Comparison of ENCODE assay signal across 17 mouse cellular contexts in genomic region chr11:113504459-113505062, GRCm38 (mm10).
DNase-seq lines count a peak whose midpoint lies in the region; TF ChIP-seq lines count a peak whose summit lies in the region.
"Had no signal": no experiment of that assay in that cellular context is flagged by ENCODE, and none has a peak within 500 bp of the region (broad histone marks: within the 10 kb centered on the region; RNA-seq: fewer than 3 reads in every experiment).

No protein-coding gene starts in this region.

- no peak for TF ChIP-seq EP300 in MEL (IDR thresholded peaks at IDR 0.05; ENCODE audit: low read depth in 1 of 2, low read length in 2 of 2)

- no peak for TF ChIP-seq RAD21 in MEL (IDR thresholded peaks at IDR 0.05; ENCODE audit: low read depth, low read length)

- no peak for TF ChIP-seq POLR2A in kidney, adult 2 months (IDR thresholded peaks at IDR 0.05; ENCODE audit: low read depth, low read length)
- no peak for TF ChIP-seq POLR2A in MEL (IDR thresholded peaks at IDR 0.05; ENCODE audit: control insufficient read depth in 1 of 2, insufficient read depth in 1 of 2, low read depth in 1 of 2, low read length in 2 of 2, poor library complexity in 1 of 2)
- TF ChIP-seq POLR2A in brain, embryonic 14.5 days (IDR thresholded peaks at IDR 0.05; ENCODE audit: borderline replicate concordance, extremely low read depth, insufficient read depth, insufficient read length, poor library complexity, severe bottlenecking): no peak
- no peak for TF ChIP-seq POLR2A in small intestine, adult 2 months (IDR thresholded peaks at IDR 0.05; ENCODE audit: low read depth, low read length)

- H3K79me2 ChIP-seq in MEL (ENCODE audit: control insufficient read depth, insufficient read depth, low read length, poor library complexity): no peaks in the 10 kb centered on the region

- H3K4me3 ChIP-seq in kidney, adult 2 months (ENCODE audit: insufficient read depth, low read depth, low read length): no peak overlapping the region
- H3K4me3 ChIP-seq in MEL (ENCODE audit: control insufficient read depth in 1 of 2, insufficient read depth in 1 of 2, low read depth in 2 of 2, low read length in 2 of 2): no peak overlapping the region
- no peak overlapping the region for H3K4me3 ChIP-seq in small intestine, adult 2 months (ENCODE audit: low read depth, low read length)
- H3K4me3 ChIP-seq: embryonic facial prominence, embryonic 12.5 days; forebrain, embryonic 15.5 days; midbrain, embryonic 12.5 days; neural tube, embryonic 13.5 days had no signal

- H3K27ac ChIP-seq in kidney, adult 2 months (ENCODE audit: insufficient read depth, low read depth, low read length): no peak overlapping the region
- no peak overlapping the region for H3K27ac ChIP-seq in MEL (ENCODE audit: control insufficient read depth, low read depth, low read length)
- H3K27ac ChIP-seq in small intestine, adult 2 months (ENCODE audit: insufficient read depth, low read depth, low read length): peak overlapping the region; percentile 44; the same call in 1 of the 2 replicates
- H3K27ac ChIP-seq: embryonic facial prominence, embryonic 12.5 days; forebrain, embryonic 15.5 days; macrophage; midbrain, embryonic 12.5 days; neural tube, embryonic 13.5 days had no signal

- H3K9me3 ChIP-seq in MEL (replicated peaks; ENCODE audit: insufficient read depth, low read length): no peaks in the 10 kb centered on the region
- H3K9me3 ChIP-seq: embryonic facial prominence, embryonic 12.5 days; forebrain, embryonic 15.5 days; midbrain, embryonic 12.5 days; neural tube, embryonic 13.5 days had no signal

- TF ChIP-seq CTCF in kidney, adult 2 months (conservative IDR thresholded peaks at IDR 0.05; ENCODE audit: insufficient read depth, insufficient read length, low read depth, low read length): no peak
- no peak for TF ChIP-seq CTCF in MEL (IDR thresholded peaks at IDR 0.05 in 2 of 3, conservative IDR thresholded peaks at IDR 0.05 in 1 of 3; ENCODE audit: control insufficient read depth in 1 of 3, insufficient read depth in 1 of 3, low read depth in 2 of 3, low read length in 3 of 3, poor library complexity in 1 of 3, severe bottlenecking in 1 of 3)
- TF ChIP-seq CTCF in brain, embryonic 14.5 days (IDR thresholded peaks at IDR 0.05; ENCODE audit: borderline replicate concordance, extremely low read depth, insufficient read depth, insufficient read length): no peak
- no peak for TF ChIP-seq CTCF in small intestine, adult 2 months (IDR thresholded peaks at IDR 0.05; ENCODE audit: extremely low read depth, insufficient read length, insufficient replicate concordance, low read depth, low read length)

- no peaks in the 10 kb centered on the region for H3K36me3 ChIP-seq in kidney, adult 2 months (ENCODE audit: control insufficient read depth, insufficient read depth, low read length)
- H3K36me3 ChIP-seq in MEL (ENCODE audit: control insufficient read depth in 1 of 2, insufficient read depth in 2 of 2, low read length in 2 of 2): no peaks in the 10 kb centered on the region
- H3K36me3 ChIP-seq in small intestine, adult 2 months (ENCODE audit: control insufficient read depth, insufficient read depth, low read length): no peaks in the 10 kb centered on the region
- H3K36me3 ChIP-seq: embryonic facial prominence, embryonic 12.5 days; forebrain, embryonic 15.5 days; midbrain, embryonic 12.5 days; neural tube, embryonic 13.5 days had no signal

- H3K27me3 ChIP-seq in kidney, adult 2 months (replicated peaks; ENCODE audit: control insufficient read depth, insufficient read depth, low read length): no peaks in the 10 kb centered on the region
- H3K27me3 ChIP-seq in MEL (ENCODE audit: control insufficient read depth in 1 of 2, insufficient read depth in 2 of 2, low read length in 2 of 2): no peaks in the 10 kb centered on the region
- H3K27me3 ChIP-seq in small intestine, adult 2 months (ENCODE audit: control insufficient read depth, insufficient read depth, low read length): no peaks in the 10 kb centered on the region
- H3K27me3 ChIP-seq: embryonic facial prominence, embryonic 12.5 days; forebrain, embryonic 15.5 days; midbrain, embryonic 12.5 days; neural tube, embryonic 13.5 days had no signal

- intact Hi-C loops in heart, postnatal 10 days (cut with DNase I): no loop called here

- no peaks in the 10 kb centered on the region for H3K4me1 ChIP-seq in kidney, adult 2 months (ENCODE audit: control insufficient read depth, insufficient read depth, low read length)
- peaks cover 0 to 6% of the 10 kb centered on the region in 2 experiments; a peak in 2 of 4 replicates for H3K4me1 ChIP-seq in MEL (ENCODE audit: control insufficient read depth in 1 of 2, insufficient read depth in 2 of 2, low read length in 2 of 2)
- H3K4me1 ChIP-seq in small intestine, adult 2 months (ENCODE audit: control insufficient read depth, insufficient read depth, insufficient read length, low read length): peaks cover 21% of the 10 kb centered on the region

- WGBS in kidney, adult 2 months: 50% methylated on average over 11 of the region's 11 CpGs
- 29% methylated on average over 11 of the region's 11 CpGs for WGBS in small intestine, adult 2 months

- peak; percentile 30 for DNase-seq in kidney, adult 2 months
- DNase-seq in kidney, postnatal 14 days: no peak
- no peak for DNase-seq in MEL (ENCODE audit: low read depth, low spot score)
- DNase-seq in brain, embryonic 14.5 days (ENCODE audit: low read depth): peak; percentile 52
- no peak for DNase-seq in heart, postnatal 10 days
- DNase-seq in natural killer cell, adult 2 months (ENCODE audit: low spot score in 2 of 2): no peak
- DNase-seq: adrenal gland, adult 2 months; cerebellum, adult 9-10 months; gastrocnemius, postnatal 36 days; lung, adult 18-20 months; spleen, adult 18-20 months had no signal

- no peak overlapping the region for H3K9ac ChIP-seq in MEL (ENCODE audit: control insufficient read depth, low read depth, low read length, poor library complexity, severe bottlenecking)
- H3K9ac ChIP-seq: embryonic facial prominence, embryonic 12.5 days; forebrain, embryonic 15.5 days; midbrain, embryonic 12.5 days; neural tube, embryonic 13.5 days had no signal

TF ChIP-seq in MEL, 35 proteins besides CTCF, POLR2A, EP300 and RAD21:
- TF ChIP-seq USF1 (IDR thresholded peaks at IDR 0.05; ENCODE audit: low read depth, low read length): 0 out of 2 replicates have a peak, but pooled peaks have one; percentile 42
- no peak for TF ChIP-seq KAT2A (conservative IDR thresholded peaks at IDR 0.05; ENCODE audit: low read depth, low read length)
TF ChIP-seq in MEL: peak in this region for 1.

Comparison
In these comparisons a context has a peak if more than half of its experiments do, and no peak if none do; other contexts are left out.
1. DNase-seq: peak in kidney, adult 2 months (single experiment) and brain, embryonic 14.5 days (single experiment); none in kidney, postnatal 14 days (single experiment), MEL (single experiment), heart, postnatal 10 days (0 of 2) and natural killer cell, adult 2 months (0 of 2).